In the genomic region with DNA sequence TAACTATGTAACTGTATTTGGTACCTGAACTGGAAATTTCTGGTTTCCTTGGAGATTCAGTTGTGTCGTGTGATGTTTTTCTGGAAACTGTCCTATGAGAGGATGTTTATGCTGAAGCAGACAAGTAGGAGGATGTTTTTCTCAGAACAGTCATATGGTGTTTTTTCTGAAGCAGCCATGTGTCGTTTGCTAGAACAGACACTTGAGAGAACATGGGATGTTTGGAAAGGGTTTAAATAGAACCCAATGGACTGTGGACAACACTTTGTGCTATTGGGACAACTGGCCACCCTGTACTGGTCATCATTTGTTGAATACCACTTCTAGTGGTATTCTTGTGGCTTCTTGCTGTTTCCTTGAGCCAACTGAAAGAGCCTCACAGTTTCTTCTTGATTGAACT, we compare ENCODE assay signal across 15 mouse cellular contexts. TPM values are rescaled to one million over a fixed set of nuclear protein-coding genes. Genes with fewer than 3 reads are reported as not detected.
A peak's percentile ranks its signal among the peaks of the same experiment; 100 is the strongest.
DNase-seq lines count a peak whose midpoint lies in the region; ATAC-seq lines count a peak whose summit lies in the region.
"Had no signal": no experiment of that assay in that cellular context is flagged by ENCODE, and none has a peak within 500 bp of the region (broad histone marks: within the 10 kb centered on the region; RNA-seq: fewer than 3 reads in every experiment).

Gene Gm8369 (plus strand): TSS at position 193 of the 400 bp plus-strand sequence.

- no peak for DNase-seq in frontal cortex, postnatal 14 days (ENCODE audit: low spot score in 2 of 2)
- DNase-seq in B cell, adult 2 months: peak; percentile 58 to 63
- peak; percentile 30 to 83 for DNase-seq in left cerebral cortex, postnatal 25 days (ENCODE audit: low spot score in 2 of 2)
- DNase-seq in cerebellum, adult 8-10 months: no peak
- no peak for DNase-seq in ovary, postnatal 10 days (ENCODE audit: low spot score)
- DNase-seq in adrenal gland, adult 2 months: no peak
- DNase-seq: kidney, adult 9 months had no signal

- peak; percentile 83 for ATAC-seq in frontal cortex, adult (ENCODE audit: low TSS enrichment)
- ATAC-seq in inflammation-experienced regulatory T-cells, adult 6 months: peak; percentile 66

- intact Hi-C loops in left cerebral cortex, postnatal 25 days (cut with DNase I): no loop called here

RNA-seq across cellular contexts. Expression of gene Gm8369, which starts in this region (rescaled TPM):
- 100 to 1,000 TPM; 382 to 635 (median 544) TPM for polyA plus RNA-seq in inflammation-experienced regulatory T-cells, adult 6 months (2017; shearing (Covaris generic))
- under 1 TPM; 0.30 to 0.39 TPM for total RNA-seq in left cerebral cortex, postnatal 25 days (2021)
- not detected for total RNA-seq in adrenal gland, adult 2 months (2021)
- not detected in 2 replicates for polyA plus RNA-seq in adrenal gland, adult 2 months (2012; rRNA removed)
- total RNA-seq: MEL had no signal
- polyA plus RNA-seq: heart, embryonic 10.5 days; hindbrain, embryonic 12.5 days; limb, embryonic 12.5 days; midbrain, embryonic 12.5 days; neural tube, embryonic 13.5 days had no signal

Comparison
In these comparisons a context has a peak if more than half of its experiments do, and no peak if none do; other contexts are left out.
1. RNA of gene Gm8369 (polyA plus RNA-seq): 382 to 635 TPM in inflammation-experienced regulatory T-cells, adult 6 months; not detected in adrenal gland, adult 2 months; every median in the first group is over 100 times any median in the second.
2. Peak in DNase-seq in left cerebral cortex, postnatal 25 days; RNA of the gene not detected or under 1 TPM.
3. DNase-seq: peak in B cell, adult 2 months (2 of 2); none in frontal cortex, postnatal 14 days (0 of 2), cerebellum, adult 8-10 months (single experiment), ovary, postnatal 10 days (single experiment) and adrenal gland, adult 2 months (single experiment).